Mouse (Mus musculus): Measurements from ENCODE around the gene Hrh1. TPM values are rescaled to one million over a fixed set of nuclear protein-coding genes. Genes with fewer than 3 reads are reported as not detected.
A peak's percentile ranks its signal among the peaks of the same experiment; 100 is the strongest.

Gene Hrh1
- polyA plus RNA-seq (2012; rRNA removed) = 0.23 and 0.34 TPM in 2 replicates

DNA sequence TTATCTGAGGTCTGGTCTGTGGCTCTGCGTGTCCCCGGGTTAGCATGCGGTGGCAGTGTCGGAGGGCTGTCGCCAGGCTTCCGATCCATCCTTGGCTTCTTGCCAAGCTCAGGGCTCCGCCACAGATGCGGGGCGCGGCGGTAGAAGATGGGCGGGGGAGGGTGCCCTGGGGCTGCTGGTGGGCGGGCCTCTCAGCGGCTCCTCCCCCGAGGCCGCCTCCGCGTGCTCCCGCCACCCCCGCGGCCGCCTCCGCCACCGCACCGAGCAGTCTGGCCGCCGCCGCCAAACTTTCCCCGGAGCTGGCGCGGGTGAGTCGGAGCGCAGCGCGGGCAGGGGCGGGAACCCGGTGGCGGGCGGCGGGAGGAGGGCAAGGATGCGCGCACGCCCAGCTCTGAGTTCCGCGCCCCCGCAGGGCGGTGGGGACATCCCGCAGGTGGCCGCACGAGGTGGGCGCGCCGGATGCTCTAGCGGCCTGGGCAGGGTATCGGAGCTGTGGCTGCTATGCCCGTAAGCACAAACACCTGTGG, at the start of gene Hrh1:
Gene Hrh1, plus strand, starts transcription at position 246 of the 527 bp plus-strand sequence.
- peak; percentile 36 for DNase-seq
- WGBS = 1% methylated on average over 56 of the region's 56 CpGs
- Histone ChIP-seq H3K36me3 (ENCODE audit: control insufficient read depth, insufficient read depth, low read length) (no peaks in the 10 kb centered on the region), H3K27ac (ENCODE audit: insufficient read depth, low read depth, low read length) (no peak within 1 kb of the TSS), H3K4me1 (ENCODE audit: control insufficient read depth, insufficient read depth, low read length) (no peaks in the 10 kb centered on the region), H3K4me3 (ENCODE audit: insufficient read depth, low read depth, low read length) (peak within 1 kb of the TSS; percentile 42), H3K27me3 (replicated peaks; ENCODE audit: control insufficient read depth, insufficient read depth, low read length) (0 out of 2 replicates have a peak, but pooled peaks cover 1% of the 10 kb centered on the region)
- TF ChIP-seq POLR2A (IDR thresholded peaks at IDR 0.05; ENCODE audit: low read depth, low read length) (no peak), CTCF (conservative IDR thresholded peaks at IDR 0.05; ENCODE audit: insufficient read depth, insufficient read length, low read depth, low read length) (no peak)

DNA sequence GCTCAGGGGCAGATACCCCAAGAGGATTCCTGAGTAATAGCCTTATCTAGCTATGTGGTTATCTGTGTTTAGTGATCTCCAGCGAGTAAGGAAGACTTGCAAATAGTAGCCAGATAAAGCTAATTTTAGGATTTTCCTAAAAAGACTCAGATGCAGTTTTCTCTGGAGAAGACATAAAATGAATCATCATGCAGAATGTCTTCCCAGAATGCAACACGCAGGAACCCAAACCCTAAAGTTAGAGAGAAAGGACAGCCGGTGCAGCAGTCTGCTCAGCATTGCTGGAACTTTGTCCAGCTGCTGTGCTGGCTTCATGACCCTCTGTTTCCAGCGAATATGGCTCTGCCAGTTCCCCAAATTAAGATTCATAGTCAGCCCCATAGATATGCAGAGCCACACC, 43.1 kb upstream of the Hrh1 start:
- Histone ChIP-seq H3K27me3 (replicated peaks; ENCODE audit: control insufficient read depth, insufficient read depth, low read length) (no peaks in the 10 kb centered on the region), H3K27ac (ENCODE audit: insufficient read depth, low read depth, low read length) (no peak overlapping the region), H3K4me3 (ENCODE audit: insufficient read depth, low read depth, low read length) (no peak overlapping the region), H3K4me1 (ENCODE audit: control insufficient read depth, insufficient read depth, low read length) (no peaks in the 10 kb centered on the region), H3K36me3 (ENCODE audit: control insufficient read depth, insufficient read depth, low read length) (no peaks in the 10 kb centered on the region)
- WGBS = 67% methylated on average over 4 of the region's 4 CpGs
- no peak for DNase-seq
- TF ChIP-seq POLR2A (IDR thresholded peaks at IDR 0.05; ENCODE audit: low read depth, low read length) (no peak), CTCF (conservative IDR thresholded peaks at IDR 0.05; ENCODE audit: insufficient read depth, insufficient read length, low read depth, low read length) (no peak)

DNA sequence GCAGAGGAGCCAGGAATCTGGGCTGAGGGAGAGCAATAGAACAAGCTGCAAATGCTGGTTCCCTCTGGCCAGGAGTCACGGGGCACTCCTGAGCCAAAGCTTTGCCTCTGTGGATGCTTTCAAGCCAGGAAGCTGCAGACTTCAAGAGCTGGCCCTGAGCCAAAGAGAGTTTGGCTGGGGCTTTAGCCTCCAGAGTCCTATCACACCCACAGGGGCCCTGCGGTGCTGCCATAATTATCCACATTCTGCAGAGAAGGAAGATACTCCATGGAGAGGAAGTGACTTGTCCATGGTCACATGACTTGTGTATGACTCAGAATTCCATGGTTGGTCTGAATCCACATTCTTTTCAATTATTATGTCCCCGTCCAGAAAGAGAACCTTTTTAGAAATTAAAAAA, 39.6 kb upstream of the Hrh1 start:
- WGBS = 53% methylated on average over 3 of the region's 3 CpGs
- Histone ChIP-seq H3K27ac (ENCODE audit: insufficient read depth, low read depth, low read length) (no peak overlapping the region), H3K27me3 (replicated peaks; ENCODE audit: control insufficient read depth, insufficient read depth, low read length) (no peaks in the 10 kb centered on the region), H3K4me1 (ENCODE audit: control insufficient read depth, insufficient read depth, low read length) (no peaks in the 10 kb centered on the region), H3K4me3 (ENCODE audit: insufficient read depth, low read depth, low read length) (no peak overlapping the region), H3K36me3 (ENCODE audit: control insufficient read depth, insufficient read depth, low read length) (no peaks in the 10 kb centered on the region)
- TF ChIP-seq CTCF (conservative IDR thresholded peaks at IDR 0.05; ENCODE audit: insufficient read depth, insufficient read length, low read depth, low read length) (no peak), POLR2A (IDR thresholded peaks at IDR 0.05; ENCODE audit: low read depth, low read length) (no peak)
- DNase-seq = peak; percentile 17

DNA sequence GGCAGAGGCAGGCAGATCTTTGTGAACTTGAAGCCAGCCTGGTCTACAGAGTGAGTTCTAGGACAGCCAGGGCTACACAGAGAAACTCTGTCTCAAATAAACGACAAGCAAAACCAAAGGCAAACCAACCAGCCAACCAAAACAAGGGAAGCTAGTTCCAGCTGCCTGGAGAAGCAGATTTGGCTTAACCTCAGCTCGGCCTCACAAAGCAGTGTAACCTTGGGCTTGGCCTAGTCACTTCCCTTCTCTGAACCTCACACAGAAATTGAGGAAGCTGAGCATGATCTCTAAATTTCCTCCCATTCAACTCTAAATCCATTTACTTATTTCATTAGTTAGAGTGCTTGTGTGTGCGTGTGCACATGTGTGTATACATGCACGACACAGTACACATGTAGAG, 35.4 kb upstream of the Hrh1 start:
- H3K36me3 ChIP-seq (ENCODE audit: control insufficient read depth, insufficient read depth, low read length) = no peaks in the 10 kb centered on the region
- no peak for TF ChIP-seq POLR2A (IDR thresholded peaks at IDR 0.05; ENCODE audit: low read depth, low read length)
- TF ChIP-seq CTCF (conservative IDR thresholded peaks at IDR 0.05; ENCODE audit: insufficient read depth, insufficient read length, low read depth, low read length) = no peak
- no peaks in the 10 kb centered on the region for H3K27me3 ChIP-seq (replicated peaks; ENCODE audit: control insufficient read depth, insufficient read depth, low read length)
- no peak overlapping the region for H3K27ac ChIP-seq (ENCODE audit: insufficient read depth, low read depth, low read length)
- 56% methylated on average over 4 of the region's 4 CpGs for WGBS
- peak; percentile 4 for DNase-seq
- H3K4me3 ChIP-seq (ENCODE audit: insufficient read depth, low read depth, low read length) = no peak overlapping the region
- H3K4me1 ChIP-seq (ENCODE audit: control insufficient read depth, insufficient read depth, low read length) = no peaks in the 10 kb centered on the region

DNA sequence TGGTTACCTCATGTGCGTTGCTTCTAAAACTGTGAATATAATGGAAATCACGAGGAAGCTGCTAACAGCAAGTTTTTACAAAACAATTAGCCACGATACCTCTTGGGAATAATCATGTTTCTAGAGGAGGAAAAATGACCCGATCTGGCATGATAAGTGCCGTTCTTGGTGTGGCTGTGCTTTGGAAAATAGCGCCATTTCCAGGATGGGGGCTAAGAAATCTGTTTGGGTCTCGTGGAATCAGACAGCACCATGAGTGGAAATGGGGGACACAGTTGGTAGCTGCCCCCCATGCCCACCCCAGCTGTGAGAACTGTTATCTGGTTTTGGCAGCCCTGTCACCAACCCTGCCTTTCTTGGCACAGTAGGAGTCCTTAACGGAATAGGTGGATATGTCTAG, 34.0 kb upstream of the Hrh1 start:
- TF ChIP-seq POLR2A (IDR thresholded peaks at IDR 0.05; ENCODE audit: low read depth, low read length) = no peak
- no peak for TF ChIP-seq CTCF (conservative IDR thresholded peaks at IDR 0.05; ENCODE audit: insufficient read depth, insufficient read length, low read depth, low read length)
- 84% methylated on average over 8 of the region's 8 CpGs for WGBS
- H3K27me3 ChIP-seq (replicated peaks; ENCODE audit: control insufficient read depth, insufficient read depth, low read length) = no peaks in the 10 kb centered on the region
- no peak overlapping the region for H3K4me3 ChIP-seq (ENCODE audit: insufficient read depth, low read depth, low read length)
- no peak overlapping the region for H3K27ac ChIP-seq (ENCODE audit: insufficient read depth, low read depth, low read length)
- DNase-seq = no peak
- H3K36me3 ChIP-seq (ENCODE audit: control insufficient read depth, insufficient read depth, low read length) = no peaks in the 10 kb centered on the region
- H3K4me1 ChIP-seq (ENCODE audit: control insufficient read depth, insufficient read depth, low read length) = no peaks in the 10 kb centered on the region

DNA sequence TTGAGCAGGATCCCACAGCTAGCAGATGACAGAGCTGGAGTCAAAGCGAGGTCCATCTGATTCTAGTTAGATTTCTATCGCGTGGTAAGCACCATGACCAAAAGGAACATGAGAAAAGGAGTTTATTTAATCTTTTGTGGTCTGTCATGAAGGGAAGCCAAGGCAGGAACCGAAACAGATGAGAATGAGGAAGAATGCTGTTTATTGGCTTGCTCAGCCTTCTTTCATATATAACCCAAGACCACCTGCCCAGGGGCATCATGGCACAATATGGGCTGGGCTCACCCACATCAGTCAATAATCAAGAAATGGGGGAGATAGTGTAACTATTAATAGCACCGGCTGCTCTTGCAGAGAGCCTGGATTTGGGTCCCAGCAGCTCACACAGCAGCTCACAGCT, 33.0 kb upstream of the Hrh1 start:
- TF ChIP-seq POLR2A (IDR thresholded peaks at IDR 0.05; ENCODE audit: low read depth, low read length) (no peak), CTCF (conservative IDR thresholded peaks at IDR 0.05; ENCODE audit: insufficient read depth, insufficient read length, low read depth, low read length) (no peak)
- Histone ChIP-seq H3K4me3 (ENCODE audit: insufficient read depth, low read depth, low read length) (no peak overlapping the region), H3K36me3 (ENCODE audit: control insufficient read depth, insufficient read depth, low read length) (no peaks in the 10 kb centered on the region), H3K4me1 (ENCODE audit: control insufficient read depth, insufficient read depth, low read length) (no peaks in the 10 kb centered on the region), H3K27me3 (replicated peaks; ENCODE audit: control insufficient read depth, insufficient read depth, low read length) (no peaks in the 10 kb centered on the region), H3K27ac (ENCODE audit: insufficient read depth, low read depth, low read length) (no peak overlapping the region)
- peak; percentile 3 for DNase-seq
- 86% methylated on average over 5 of the region's 5 CpGs for WGBS

DNA sequence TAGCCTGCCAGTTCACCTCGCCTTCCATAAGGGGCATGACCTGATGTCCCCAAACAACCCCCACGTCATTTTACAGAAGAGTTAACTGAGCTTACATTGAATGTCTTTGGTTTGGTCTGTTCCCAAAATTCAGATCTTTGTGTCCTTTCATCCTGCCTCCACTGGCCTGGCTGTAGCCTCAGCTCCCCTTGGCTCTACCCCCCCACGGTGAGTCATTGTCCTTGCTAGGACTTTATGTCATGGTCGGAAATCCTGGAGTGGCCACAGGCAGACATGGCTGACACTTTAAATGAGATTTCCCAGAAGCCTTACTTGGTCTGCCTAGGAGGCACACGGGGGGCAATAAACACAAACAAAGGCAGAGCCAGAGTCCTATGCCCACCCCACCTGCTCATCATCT, 31.5 kb upstream of the Hrh1 start:
- H3K27ac ChIP-seq (ENCODE audit: insufficient read depth, low read depth, low read length) = no peak overlapping the region
- H3K36me3 ChIP-seq (ENCODE audit: control insufficient read depth, insufficient read depth, low read length) = no peaks in the 10 kb centered on the region
- H3K4me1 ChIP-seq (ENCODE audit: control insufficient read depth, insufficient read depth, low read length) = no peaks in the 10 kb centered on the region
- WGBS = 73% methylated on average over 5 of the region's 5 CpGs
- no peak for TF ChIP-seq CTCF (conservative IDR thresholded peaks at IDR 0.05; ENCODE audit: insufficient read depth, insufficient read length, low read depth, low read length)
- TF ChIP-seq POLR2A (IDR thresholded peaks at IDR 0.05; ENCODE audit: low read depth, low read length) = no peak
- H3K27me3 ChIP-seq (replicated peaks; ENCODE audit: control insufficient read depth, insufficient read depth, low read length) = no peaks in the 10 kb centered on the region
- no peak overlapping the region for H3K4me3 ChIP-seq (ENCODE audit: insufficient read depth, low read depth, low read length)
- DNase-seq = no peak

All from kidney, adult 2 months (tissue).